Mouse (Mus musculus): ENCODE measurements around the gene Smad9.

Gene Smad9

DNA sequence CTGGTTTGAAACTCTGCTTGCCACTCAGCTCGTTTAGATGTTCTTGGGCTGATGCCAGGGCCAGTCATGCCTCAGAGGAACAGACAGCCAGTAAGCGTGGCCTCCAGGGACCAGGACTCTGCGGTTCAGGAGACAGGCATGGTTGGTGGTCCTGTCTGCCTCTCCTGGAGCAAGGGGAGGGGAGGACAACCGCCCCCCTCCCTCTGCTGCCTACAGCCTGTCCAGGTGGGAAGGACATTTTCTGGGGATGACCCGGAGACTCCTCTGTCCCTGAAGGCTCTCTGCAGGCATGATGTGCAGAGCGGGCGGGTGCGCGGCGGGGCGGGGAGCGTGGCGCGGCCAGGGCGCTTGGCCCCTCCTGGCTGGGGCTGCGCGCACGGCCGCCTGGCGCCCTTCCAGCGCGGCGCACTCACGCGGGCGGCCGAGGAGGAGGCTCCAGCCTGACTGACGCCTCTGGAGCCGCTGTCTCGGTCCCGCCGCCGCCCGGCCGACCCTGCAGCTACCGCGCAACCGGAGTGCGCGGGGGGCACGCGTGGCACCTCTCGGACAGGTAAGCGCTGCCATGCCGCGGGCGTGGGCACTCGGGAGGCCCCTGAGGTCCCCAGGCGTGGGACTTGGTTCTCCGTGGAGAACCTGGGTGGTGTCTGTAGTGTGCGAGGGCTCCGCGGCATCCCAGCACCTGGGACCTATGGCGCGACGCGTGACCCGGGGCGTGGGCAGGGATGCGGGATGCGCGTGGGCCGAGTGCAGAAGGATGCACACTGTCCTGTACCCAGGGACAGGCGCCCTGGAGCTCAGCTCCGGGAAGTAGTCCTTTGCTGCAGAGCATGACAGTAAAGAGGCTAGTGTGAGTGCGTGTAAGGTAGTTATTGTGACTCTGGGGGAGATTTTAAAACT, at the start of gene Smad9:
Gene Smad9, plus strand, starts transcription at position 438 of the 897 bp plus-strand sequence.
- DNase-seq, result peak; percentile 63

DNA sequence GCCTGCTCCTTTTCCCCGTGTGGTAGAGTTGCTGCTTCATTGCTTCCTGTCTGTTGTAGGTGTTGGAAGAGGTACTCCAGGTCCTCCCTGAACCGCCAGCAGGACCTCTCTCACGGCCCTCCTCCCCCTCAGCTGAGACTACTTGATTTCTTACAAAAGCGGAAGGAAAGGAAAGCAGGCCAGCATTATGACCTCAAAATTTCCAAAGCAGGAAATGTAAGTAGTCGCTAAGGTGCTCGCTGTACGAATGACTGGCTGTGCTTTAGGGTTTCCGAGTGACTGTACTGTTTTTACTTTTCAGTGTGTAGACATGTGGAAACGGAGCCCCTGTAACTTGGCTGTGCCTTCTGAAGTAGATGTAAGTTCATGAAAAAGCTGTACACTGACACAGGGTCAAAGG, 46.4 kb upstream of the Smad9 start:
- no peak for DNase-seq

DNA sequence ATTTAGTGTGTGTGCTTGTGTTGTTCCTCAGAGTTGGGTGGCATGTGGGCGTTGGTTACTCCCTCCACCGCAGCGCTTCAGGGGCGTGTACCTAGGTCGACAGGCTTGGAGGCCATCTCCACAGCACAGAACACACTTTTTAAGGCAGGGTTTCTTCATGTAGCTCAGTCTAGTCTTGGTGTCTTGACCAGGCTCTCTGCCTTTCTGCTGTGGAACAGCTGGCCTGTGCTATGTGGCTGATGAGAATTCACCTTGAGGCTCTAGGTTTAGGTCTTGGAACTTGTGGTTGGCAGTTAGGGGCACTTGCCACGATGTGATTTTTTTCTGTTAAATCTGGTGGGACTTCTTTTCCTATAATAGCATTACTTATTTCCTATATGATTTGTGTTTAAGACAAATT, 41.1 kb upstream of the Smad9 start, which contains the start of gene Gm21958:
Gene Gm21958, minus strand, starts transcription at position 101 of the 400 bp plus-strand sequence.
- DNase-seq, result no peak

DNA sequence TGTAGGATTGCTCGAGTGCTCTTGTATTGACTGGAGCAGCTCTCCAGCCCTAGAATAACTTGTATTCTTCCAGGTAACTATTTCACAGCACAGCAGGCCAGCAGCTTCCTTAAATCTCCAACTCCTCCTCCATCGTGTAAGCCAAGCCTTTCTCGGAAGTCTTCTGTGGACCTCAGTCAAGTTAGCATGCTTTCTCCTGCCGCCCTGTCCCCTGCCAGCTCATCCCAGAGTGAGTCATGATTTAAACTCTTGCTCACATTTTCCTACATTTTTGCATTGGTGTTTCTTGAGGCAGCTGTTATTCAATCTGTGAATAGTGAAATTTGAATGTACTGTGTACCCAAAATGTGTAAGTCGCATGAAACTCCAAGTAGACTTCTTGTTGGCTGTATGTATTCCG, 39.9 kb upstream of the Smad9 start:
- peak; percentile 32 for DNase-seq

DNA sequence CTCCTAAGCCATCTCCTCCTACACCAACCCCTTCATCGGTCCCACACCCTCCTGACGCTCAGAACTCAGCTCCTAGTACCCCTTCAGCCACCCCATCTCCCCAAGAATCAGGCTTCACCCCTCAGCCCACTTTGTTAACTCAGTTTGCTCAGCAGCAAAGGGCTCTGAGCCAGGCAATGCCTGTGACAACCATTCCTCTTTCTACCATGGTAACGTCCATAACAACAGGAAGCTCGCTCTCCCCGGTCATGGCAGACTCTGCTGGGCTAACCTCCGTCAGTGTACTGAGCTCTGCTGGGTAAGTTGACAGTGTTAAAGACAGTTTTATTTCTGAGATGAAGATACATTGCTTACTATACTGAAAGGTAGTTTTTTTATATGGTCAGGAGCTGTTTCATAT, 38.0 kb upstream of the Smad9 start:
- no peak for DNase-seq

DNA sequence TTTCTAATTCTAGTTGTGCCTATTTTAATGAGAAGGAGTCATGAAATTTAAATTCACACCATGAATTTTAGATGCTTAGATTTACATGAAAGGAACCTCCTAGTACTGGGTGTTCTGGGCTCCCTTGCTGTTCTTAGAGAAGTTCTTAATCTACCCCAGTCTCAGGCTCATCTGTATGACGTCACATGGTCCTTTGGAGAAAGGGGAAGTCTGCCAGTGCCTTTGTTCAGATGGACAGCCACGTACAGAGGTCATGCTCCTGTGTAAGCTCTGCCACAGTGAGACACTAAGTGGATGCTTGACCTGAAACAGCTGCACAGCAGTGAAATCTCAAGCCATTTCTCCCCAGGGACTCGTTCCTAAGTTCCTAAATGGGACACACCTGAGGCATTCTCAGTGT, 36.4 kb upstream of the Smad9 start:
- no peak for DNase-seq

DNA sequence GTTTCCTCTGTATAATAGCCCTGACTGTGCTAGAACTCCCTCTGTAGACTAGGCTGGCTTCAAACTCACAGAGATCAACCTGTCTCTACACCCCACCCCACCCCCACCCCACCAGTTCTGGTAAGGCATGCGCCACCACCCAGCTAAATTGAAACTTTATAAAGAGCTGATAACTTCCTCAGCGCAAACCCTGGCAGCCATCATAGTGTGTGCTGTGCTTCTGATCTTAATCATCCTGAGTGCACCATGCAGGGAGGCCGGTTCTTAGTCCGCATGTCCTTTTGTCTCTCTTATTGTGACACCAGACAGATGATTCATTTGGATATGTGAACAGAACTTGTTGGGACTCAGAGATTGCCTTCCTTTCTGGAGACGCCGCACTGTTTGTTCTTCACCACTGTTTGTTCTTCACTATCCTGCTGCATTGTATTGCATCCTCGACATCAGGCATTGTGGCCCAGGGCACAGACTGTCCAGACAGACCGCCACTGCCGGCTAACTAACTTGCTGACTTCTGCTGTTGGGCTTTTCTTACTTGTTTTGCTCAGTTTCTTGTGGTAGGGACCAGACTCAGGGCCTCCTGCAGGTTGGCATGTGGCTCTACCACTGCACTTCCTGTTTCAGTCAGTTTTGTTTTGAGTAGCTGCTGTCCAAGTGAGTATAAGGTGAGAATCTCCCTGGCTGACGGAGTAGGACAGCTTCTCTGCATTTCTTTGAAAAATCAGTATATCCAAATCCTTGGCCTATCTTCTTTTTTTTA, 31.5 kb upstream of the Smad9 start:
- DNase-seq, result no peak

DNA sequence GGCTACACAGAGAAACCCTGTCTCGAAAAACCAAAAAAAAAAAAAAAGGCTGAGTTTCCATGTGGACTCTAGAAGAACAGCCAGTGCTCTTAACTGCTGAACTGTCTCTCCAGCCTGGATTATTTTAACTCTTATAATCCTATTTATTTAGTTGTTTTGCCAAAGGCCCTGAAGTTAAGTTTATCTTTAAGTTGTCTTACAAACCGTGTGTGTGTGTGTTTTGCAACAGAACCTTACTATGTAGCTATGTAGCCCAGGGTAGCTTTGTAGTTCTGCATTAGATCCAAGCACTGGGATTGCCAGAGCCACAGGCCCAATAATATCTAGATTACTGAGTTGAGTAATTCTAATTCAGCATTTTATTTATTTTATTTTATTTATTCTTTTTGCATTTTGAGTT, 30.0 kb upstream of the Smad9 start:
- DNase-seq, result no peak

DNA sequence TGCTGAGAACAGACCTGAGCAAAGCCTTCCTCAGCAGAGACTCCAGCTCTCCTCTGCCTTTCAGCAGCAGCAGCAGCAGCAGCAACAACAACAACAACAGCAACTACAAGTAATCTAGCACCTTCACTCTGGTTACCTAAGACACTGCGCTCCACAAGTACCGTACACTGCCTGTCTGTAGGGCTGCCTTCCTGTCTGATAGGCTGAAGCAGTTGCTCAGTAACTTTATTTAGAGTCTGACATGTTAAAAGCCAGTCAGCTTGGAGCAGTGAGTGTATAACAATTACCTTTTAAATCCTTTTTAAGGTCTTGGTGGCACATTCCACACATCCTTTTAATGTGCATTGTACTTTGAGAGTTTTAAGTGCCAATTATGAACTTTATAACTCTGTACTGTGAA, 27.8 kb upstream of the Smad9 start:
- no peak for DNase-seq

DNA sequence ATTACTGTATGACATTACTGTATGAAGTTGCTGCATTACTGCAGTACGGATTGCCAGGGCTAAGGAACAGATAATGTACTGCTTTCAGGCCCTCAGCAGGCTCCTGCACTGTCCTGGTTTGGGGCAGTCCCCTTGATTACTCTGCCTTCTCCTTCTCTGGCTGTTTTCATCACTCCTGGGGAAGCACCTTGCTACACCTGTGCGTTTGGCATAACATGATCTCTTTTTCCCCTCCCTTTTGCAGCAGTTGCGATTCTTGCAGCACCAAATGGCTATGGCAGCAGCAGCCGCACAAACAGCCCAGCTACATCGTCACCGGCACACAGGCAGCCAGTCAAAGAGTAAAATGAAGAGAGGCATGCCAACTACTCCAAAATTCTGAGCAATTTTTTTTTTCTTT, 27.3 kb upstream of the Smad9 start:
- no peak for DNase-seq

DNA sequence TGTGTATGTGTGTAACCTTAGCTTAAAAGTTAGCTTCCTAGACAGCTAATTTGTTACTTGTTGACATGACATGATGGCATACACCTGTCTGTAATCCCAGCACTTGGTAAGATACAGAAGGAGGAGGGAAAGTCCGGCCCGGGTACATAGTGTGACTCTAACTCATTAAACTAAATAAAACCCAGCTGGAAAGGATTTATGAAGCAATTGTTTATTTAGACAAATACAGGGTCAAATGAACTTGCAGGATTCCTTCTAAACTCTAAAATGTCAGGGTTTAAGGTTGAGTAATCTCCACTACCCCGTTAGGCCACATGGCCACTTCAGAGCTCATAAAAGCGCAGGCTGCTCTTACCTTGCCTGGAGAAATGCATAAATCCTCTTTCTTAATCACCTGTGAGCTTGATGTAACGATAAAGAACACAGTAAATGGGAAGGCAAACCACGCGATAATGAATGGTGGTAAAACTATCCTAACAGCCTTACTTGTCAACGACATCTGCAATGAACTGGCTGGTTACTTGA, 23.7 kb upstream of the Smad9 start:
- DNase-seq, result no peak

DNA sequence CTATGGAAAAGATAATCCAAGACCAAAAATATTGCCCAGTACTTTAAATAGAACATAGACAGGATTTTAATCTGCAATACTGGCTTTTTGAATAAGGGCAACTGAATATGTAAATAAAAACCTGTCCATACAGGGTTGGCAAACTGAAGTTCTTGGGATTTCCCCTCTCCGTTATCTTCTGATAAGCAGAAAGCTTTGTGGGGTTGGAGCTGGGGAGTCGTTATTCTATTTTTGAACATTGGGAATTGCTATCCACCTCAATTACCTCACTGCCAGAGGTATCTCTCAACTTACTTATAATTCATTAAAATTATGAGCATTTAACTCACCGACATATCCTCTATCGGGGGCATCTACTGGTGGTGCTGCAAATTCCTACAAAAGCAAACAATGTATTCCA, 23.0 kb upstream of the Smad9 start:
- no peak for DNase-seq

DNA sequence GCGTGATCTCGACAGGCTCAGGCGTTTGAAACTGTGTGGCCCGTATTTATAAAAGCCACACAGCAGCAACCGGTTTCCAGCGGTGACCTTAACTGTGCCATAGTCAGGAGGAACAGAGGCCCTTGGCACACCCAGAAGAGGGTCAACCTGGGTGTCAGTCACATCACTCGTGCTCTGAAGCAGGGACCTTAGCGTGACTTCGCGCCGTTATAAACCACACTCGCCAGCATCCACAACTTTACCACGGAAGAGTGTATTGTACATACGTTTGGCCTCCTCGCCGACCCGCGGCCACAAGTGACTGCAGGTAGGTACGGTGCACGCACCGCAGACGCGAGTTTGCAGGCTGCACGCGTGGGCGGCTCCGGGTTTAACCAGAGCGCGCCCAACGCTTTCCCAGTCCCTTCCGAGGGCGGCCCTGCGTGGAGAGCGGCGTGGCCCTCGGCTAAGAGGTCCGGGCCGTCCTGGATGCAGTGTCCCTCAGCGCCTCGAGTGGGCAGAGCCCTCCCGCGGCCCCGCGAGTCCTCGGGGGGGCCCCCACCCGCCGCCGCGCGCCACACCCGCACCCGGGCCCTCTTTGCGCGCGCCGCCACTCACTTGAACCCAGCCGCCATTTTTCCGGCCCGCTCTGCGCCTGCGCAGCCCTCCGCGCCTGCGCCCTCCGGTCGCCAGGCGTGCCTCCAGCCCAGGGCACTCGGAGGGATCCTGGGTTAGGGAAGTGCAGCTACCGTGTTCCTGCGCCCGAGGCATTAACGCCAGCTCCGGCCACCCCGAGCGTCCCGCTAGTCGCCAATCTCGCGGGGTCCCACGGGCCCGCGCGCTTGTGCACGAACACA, 20.8 kb upstream of the Smad9 start:
- peak; percentile 88 for DNase-seq

DNA sequence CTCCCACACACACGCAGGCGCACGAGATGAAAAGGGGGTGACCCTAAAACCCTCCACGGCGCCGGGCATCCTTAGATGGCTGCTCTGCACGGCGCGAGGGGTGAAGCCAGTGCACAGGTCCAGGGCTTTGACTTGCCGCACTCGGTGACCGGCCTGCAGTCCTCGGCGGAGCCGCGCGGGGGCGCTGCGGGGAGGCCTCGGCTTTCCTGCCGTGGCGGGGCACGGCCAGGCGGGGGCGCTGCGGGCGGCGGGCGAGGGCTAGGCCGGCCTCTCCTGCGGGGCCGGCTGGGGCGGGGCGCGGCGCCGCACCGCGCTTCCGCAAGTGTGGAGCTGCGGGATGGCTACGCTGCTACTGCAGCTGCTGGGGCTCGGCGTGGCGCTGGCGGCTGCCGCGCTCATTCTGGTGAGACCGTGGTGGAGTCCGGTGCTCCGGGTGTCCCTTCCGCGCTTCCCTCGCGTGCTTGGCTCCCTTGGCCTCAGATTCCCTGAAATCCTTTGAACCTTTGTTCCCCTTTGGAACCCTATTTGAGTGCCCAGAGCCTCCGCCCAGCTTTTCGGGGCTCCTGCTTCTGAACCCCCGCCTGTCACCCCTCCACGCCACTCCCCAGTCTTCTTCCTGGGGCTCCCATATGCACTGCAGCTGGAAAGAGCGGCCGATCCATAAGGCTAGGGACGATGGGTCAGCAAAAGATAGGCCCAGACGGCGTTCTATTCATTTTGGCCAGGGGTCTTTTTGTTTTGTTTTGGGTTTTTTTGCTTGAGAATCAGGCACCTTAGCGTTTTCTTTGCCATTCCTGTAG, 19.9 kb upstream of the Smad9 start, which contains the start of the genes Exosc8 and Alg5:
Gene Exosc8, minus strand, starts transcription at position 147 of the 800 bp plus-strand sequence.
Gene Alg5, plus strand, starts transcription at position 293 of the 800 bp plus-strand sequence.
- peak; percentile 92 for DNase-seq

DNA sequence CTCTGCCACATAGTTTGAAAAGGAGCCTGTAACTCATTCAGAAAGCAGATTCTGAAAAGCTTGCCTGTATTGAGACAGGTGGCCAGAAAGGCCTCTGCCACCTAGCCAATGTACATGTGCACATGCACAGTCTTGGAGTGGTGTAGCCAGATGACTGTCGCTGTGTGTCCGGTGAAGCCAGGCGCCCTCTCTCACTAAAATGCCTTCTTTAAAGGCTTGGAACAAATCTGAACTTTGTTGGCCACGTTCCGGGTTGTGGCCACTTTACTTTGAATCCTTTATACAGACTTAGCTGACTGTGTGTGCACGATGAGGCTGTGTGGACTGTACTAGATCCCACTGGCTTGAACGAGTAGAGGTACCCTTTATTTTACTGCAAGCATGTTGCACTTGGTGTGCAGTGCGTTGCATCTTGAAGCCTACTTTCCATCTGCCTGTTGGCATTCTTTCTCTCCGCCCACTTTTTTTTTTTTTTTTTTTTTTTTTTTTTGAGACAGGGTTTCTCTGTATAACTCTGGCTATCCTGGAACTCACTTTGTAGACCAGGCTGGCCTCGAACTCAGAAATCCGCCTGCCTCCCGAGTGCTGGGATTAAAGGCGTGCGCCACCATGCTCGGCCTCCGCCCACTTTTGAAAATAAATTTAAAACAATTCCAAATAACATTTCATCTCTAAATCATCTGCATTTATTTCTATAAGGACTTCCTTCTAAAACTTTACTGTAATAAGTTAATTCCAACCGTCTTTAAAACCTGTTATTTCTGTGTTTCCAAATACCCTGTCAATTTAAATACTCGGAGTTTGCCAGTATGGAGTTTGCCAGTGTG, 19.1 kb upstream of the Smad9 start:
- no peak for DNase-seq

DNA sequence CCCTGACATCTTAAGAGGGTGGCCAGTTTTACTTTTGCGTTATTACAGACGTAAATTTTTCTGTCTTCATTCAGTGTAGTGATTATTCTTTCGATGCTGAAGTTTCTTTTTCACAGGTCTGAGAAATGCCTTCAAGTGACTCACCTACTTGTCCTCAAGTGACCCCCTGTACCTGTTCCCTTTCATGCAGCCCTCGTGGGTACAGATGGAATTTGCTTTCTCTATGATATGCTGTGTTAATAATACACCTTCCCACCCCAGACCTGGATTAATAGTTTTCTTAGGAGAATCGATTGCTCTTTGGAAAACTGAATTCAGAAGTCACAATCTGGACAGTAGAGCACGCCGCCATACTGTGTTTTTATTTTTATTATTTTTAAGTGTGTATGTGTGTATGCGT, 18.1 kb upstream of the Smad9 start:
- DNase-seq, result no peak

DNA sequence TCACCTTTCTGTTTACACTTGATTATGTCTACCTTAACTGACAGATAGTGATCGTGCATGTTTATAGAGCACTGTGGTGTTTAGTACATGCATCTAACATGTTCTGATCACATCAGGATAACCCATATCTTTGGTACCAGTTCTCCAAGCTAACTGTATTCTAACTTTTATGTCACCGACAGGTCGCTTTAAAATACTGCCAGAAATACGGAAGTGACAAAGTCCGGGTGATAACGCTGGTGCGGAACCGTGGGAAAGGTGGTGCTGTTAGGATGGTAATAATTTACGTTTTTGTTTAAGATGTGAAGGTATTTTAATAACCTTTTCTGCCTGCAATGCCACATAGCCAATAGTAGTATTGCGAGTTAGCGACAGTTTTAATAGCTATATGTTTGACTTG, 13.4 kb upstream of the Smad9 start:
- no peak for DNase-seq

DNA sequence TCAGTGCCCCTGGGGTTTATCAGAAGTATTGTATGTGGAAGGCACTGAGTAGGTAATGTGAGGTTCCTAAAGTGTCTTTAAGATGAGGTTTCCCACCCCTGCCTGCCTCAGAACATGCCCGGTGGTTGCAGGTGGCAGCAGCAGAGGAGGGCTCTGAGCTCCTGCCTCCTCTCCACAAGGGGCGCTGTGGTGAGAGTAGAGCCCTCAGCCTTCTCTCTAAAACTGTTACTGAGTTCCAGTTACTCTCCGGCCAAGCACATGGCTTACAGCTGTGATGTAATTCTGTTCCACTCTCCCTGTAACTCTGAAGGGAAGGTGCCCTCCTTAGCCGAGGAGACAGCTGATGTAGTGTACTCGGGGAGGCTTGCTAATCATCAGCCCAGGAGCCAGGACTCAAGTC, 9.6 kb upstream of the Smad9 start:
- DNase-seq, result no peak

DNA sequence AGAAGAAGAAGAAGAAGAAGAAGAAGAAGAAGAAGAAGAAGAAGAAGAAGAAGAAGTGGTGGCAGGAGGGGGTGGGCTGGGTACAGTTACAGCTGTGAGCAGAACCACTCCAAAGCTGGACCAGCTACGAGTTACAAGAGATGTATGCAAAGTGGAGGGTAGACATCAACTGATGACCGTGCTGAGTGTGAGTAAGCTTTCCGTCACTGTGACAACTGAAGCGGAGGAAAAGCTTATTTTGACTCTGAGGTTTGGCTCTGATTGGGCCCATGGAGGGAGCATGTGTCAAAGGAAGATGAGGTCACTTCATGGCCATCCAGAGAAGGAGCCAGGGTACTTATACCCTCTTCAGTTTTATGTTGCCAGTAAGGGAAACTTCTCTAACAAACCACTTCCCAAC, 2.0 kb upstream of the Smad9 start:
- DNase-seq, result no peak

DNA sequence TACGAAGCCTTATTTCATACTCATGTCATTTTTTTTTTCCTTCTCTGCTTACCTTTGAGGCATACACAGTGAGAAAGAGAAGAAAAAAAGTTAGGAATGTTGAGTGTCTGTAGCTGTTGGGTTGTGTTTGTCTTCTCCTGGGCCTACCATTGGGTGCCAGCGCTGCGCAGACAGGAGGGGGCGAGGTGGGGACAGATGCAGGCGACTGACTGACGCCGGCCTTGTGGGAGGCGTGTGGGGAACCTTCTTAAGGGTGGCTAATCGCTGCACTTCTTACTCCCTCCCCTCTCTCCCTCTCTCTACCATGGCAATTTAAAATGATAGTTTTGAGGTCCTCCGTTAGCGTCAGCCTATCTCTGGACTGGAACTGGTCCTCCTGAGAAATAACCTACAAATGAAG, 676 bp downstream of the Smad9 start:
- DNase-seq, result peak; percentile 43

DNA sequence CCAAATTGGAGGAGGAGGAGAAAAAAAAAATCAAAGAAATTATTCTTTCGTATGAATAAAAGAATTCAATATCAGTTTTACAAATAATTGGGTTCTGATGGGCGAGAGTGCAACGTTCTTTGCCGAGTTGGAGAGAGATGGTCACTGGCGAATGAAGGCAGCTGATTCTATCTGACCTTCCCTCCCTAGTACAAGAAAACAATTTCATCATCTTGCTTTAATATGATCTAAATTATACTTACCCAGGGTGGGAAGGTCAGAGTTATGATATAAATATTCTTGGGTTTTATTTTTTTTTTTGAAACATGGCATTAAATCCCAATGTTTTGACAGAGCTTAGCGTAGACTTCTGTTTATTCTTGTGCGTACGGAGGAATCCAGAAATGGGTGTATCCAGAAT, 2.1 kb downstream of the Smad9 start:
- DNase-seq, result no peak

All from right cerebral cortex, postnatal 25 days (tissue).